Mouse (Mus musculus): ENCODE measurements around the gene Ak1. TPM values are rescaled to one million over a fixed set of nuclear protein-coding genes. Genes with fewer than 3 reads are reported as not detected.

Ak1 gene
- polyA plus RNA-seq, 1 experiment from 2014 or later = 31.7 TPM

DNA sequence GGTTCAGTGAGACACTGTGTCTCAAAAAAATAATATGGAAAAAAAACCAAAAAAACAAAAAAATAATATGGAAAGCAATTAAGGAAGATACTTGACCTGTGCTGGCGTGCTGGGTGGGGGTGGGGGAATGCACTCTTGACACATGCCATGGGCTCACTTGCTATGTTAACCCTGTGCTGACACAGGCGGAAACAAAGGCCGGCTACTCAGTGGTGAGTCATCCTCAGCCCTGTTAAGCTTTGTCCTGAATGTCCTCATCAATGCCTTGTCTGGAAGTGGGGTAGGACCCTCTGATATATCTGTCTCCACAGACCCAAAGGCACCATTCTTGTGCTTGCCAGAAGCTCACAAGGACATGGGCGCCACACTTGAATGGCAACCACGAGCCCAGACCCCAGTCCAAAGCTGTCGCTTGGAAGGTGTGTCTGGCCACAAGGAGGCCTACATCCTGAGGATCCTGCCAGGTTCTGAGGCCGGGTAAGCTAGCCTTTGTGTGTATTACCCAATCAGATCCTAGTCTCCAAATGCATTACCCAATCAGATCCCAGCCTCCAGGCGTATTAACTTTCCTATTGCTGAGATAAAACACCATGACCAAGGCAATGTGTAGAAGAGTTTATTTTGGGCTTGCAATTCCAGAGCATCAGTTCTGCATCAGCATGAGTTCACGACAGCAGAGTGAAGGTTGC lies 50.5 kb downstream of the Ak1 start:
- Histone ChIP-seq H3K27me3 (replicated peaks; ENCODE audit: insufficient read depth, low read length) (no peaks in the 10 kb centered on the region), H3K36me3 (ENCODE audit: insufficient read depth, low read length) (peaks cover 16% of the 10 kb centered on the region; the same call in 1 of the 2 replicates)
- ATAC-seq = no peak

GRCm38 (mm10) chr2:32673176-32673917 lies 51.8 kb downstream of the Ak1 start:
- H3K36me3 ChIP-seq (ENCODE audit: insufficient read depth, low read length) = peaks cover 22% of the 10 kb centered on the region; the same call in 1 of the 2 replicates
- TF ChIP-seq EP300 (IDR thresholded peaks at IDR 0.05) (no peak), CTCF (IDR thresholded peaks at IDR 0.05) (no peak)
- no peak overlapping the region for H3K27ac ChIP-seq (ENCODE audit: low read length)
- WGBS = 56% methylated on average over 16 of the region's 16 CpGs
- no peak overlapping the region for H3K4me2 ChIP-seq (replicated peaks; ENCODE audit: low read depth, low read length)
- no peaks in the 10 kb centered on the region for H3K9me3 ChIP-seq (ENCODE audit: low read length)
- DNase-seq (ENCODE audit: low spot score) (peak; percentile 91), ATAC-seq (peak; percentile 86)
- no peak overlapping the region for H3K9ac ChIP-seq (replicated peaks; ENCODE audit: low read depth)
- H3K4me1 ChIP-seq (ENCODE audit: insufficient read depth, low read depth, low read length) = no peaks in the 10 kb centered on the region
- H3K27me3 ChIP-seq (replicated peaks; ENCODE audit: insufficient read depth, low read length) = no peaks in the 10 kb centered on the region
- H3K4me3 ChIP-seq (ENCODE audit: low read depth, low read length) = no peak overlapping the region

More for the DNA sequence above, 50.5 kb downstream of the Ak1 start:
- H3K4me1 ChIP-seq (ENCODE audit: insufficient read depth, low read depth, low read length) = no peaks in the 10 kb centered on the region
- no peaks in the 10 kb centered on the region for H3K9me3 ChIP-seq (ENCODE audit: low read length)
- DNase-seq (ENCODE audit: low spot score) = no peak
- H3K9ac ChIP-seq (replicated peaks; ENCODE audit: low read depth) = no peak overlapping the region
- TF ChIP-seq EP300 (IDR thresholded peaks at IDR 0.05) = no peak
- TF ChIP-seq CTCF (IDR thresholded peaks at IDR 0.05) = no peak
- H3K4me3 ChIP-seq (ENCODE audit: low read depth, low read length) = no peak overlapping the region
- 68% methylated on average over 9 of the region's 9 CpGs for WGBS
- no peak overlapping the region for H3K27ac ChIP-seq (ENCODE audit: low read length)
- no peak overlapping the region for H3K4me2 ChIP-seq (replicated peaks; ENCODE audit: low read depth, low read length)

DNA sequence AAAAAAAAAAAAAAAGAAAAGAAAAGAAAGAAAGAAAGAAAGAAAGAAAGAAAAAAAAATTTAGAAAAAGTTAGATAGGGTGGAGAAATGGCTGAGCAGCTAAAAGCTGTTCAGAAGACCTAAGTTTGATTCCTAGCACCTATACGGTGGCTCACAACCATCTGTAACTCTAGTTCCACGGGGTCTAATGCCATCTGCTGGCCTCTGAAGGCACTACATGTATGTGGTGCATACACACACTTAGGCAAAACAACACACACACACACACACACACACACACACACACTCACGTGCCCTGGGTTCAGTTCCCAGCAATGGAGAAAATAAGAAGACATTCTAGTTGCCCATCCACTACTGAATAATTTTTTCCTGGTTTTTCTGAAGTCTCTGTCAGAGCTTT lies 55.3 kb downstream of the Ak1 start:
- 92% methylated on average over 3 of the region's 3 CpGs for WGBS
- no peak for ATAC-seq
- TF ChIP-seq CTCF (IDR thresholded peaks at IDR 0.05) = peak; percentile 45
- TF ChIP-seq EP300 (IDR thresholded peaks at IDR 0.05) = no peak
- Histone ChIP-seq H3K4me1 (ENCODE audit: insufficient read depth, low read depth, low read length) (no peaks in the 10 kb centered on the region), H3K4me3 (ENCODE audit: low read depth, low read length) (no peak overlapping the region), H3K36me3 (ENCODE audit: insufficient read depth, low read length) (peaks cover 26% of the 10 kb centered on the region), H3K9me3 (ENCODE audit: low read length) (no peaks in the 10 kb centered on the region), H3K4me2 (replicated peaks; ENCODE audit: low read depth, low read length) (no peak overlapping the region), H3K27me3 (replicated peaks; ENCODE audit: insufficient read depth, low read length) (no peaks in the 10 kb centered on the region), H3K9ac (replicated peaks; ENCODE audit: low read depth) (no peak overlapping the region), H3K27ac (ENCODE audit: low read length) (no peak overlapping the region)
- no peak for DNase-seq (ENCODE audit: low spot score)

DNA sequence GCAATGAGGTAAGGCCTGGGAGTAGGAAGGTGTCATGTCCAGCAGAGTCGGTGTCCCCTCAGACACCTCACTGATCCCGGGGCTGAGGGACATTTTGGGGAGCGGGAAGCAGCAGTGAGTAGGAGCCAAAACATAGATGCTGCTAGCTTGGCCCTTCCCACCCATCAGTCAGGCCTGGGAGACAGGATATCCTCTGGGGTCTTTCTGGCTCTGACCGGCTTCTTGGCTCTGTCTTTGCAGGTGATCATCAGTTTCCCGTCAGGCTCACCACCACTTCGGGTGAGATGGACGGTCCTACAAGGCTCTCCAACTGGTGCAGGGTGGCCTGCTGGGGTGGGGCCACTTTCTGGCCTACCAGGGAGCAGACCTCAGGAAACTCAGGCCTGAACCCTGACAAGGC lies 56.1 kb downstream of the Ak1 start:
- 69% methylated on average over 7 of the region's 7 CpGs for WGBS
- H3K9ac ChIP-seq (replicated peaks; ENCODE audit: low read depth) = no peak overlapping the region
- peaks cover 28% of the 10 kb centered on the region for H3K36me3 ChIP-seq (ENCODE audit: insufficient read depth, low read length)
- H3K9me3 ChIP-seq (ENCODE audit: low read length) = no peaks in the 10 kb centered on the region
- no peak overlapping the region for H3K4me3 ChIP-seq (ENCODE audit: low read depth, low read length)
- H3K4me1 ChIP-seq (ENCODE audit: insufficient read depth, low read depth, low read length) = no peaks in the 10 kb centered on the region
- H3K4me2 ChIP-seq (replicated peaks; ENCODE audit: low read depth, low read length) = no peak overlapping the region
- DNase-seq (ENCODE audit: low spot score) (no peak), ATAC-seq (no peak)
- H3K27me3 ChIP-seq (replicated peaks; ENCODE audit: insufficient read depth, low read length) = no peaks in the 10 kb centered on the region
- no peak for TF ChIP-seq CTCF (IDR thresholded peaks at IDR 0.05)
- TF ChIP-seq EP300 (IDR thresholded peaks at IDR 0.05) = no peak
- no peak overlapping the region for H3K27ac ChIP-seq (ENCODE audit: low read length)

- H3K4me3 ChIP-seq (ENCODE audit: low read depth, low read length) = no peak overlapping the region
- H3K4me2 ChIP-seq (replicated peaks; ENCODE audit: low read depth, low read length) = no peak overlapping the region
- no peak overlapping the region for H3K27ac ChIP-seq (ENCODE audit: low read length)
- no peak for TF ChIP-seq EP300 (IDR thresholded peaks at IDR 0.05)
- TF ChIP-seq CTCF (IDR thresholded peaks at IDR 0.05) = no peak
- H3K36me3 ChIP-seq (ENCODE audit: insufficient read depth, low read length) = peaks cover 21% of the 10 kb centered on the region
- WGBS = 31% methylated on average over 7 of the region's 7 CpGs
- H3K27me3 ChIP-seq (replicated peaks; ENCODE audit: insufficient read depth, low read length) = no peaks in the 10 kb centered on the region
- ATAC-seq (peak; percentile 66), DNase-seq (ENCODE audit: low spot score) (peak; percentile 44)
- no peaks in the 10 kb centered on the region for H3K9me3 ChIP-seq (ENCODE audit: low read length)
- no peaks in the 10 kb centered on the region for H3K4me1 ChIP-seq (ENCODE audit: insufficient read depth, low read depth, low read length)
- H3K9ac ChIP-seq (replicated peaks; ENCODE audit: low read depth) = no peak overlapping the region
These were observed 58.5 kb downstream of the Ak1 start for GRCm38 (mm10) chr2:32680051-32680451.

GRCm38 (mm10) chr2:32680961-32681650 lies 59.5 kb downstream of the Ak1 start:
- 87% methylated on average over 19 of the region's 19 CpGs for WGBS
- Histone ChIP-seq H3K9me3 (ENCODE audit: low read length) (no peaks in the 10 kb centered on the region), H3K36me3 (ENCODE audit: insufficient read depth, low read length) (peaks cover 11% of the 10 kb centered on the region), H3K9ac (replicated peaks; ENCODE audit: low read depth) (no peak overlapping the region), H3K4me1 (ENCODE audit: insufficient read depth, low read depth, low read length) (no peaks in the 10 kb centered on the region), H3K4me3 (ENCODE audit: low read depth, low read length) (no peak overlapping the region), H3K27ac (ENCODE audit: low read length) (no peak overlapping the region), H3K4me2 (replicated peaks; ENCODE audit: low read depth, low read length) (no peak overlapping the region), H3K27me3 (replicated peaks; ENCODE audit: insufficient read depth, low read length) (no peaks in the 10 kb centered on the region)
- ATAC-seq (no peak), DNase-seq (ENCODE audit: low spot score) (no peak)
- no peak for TF ChIP-seq EP300 (IDR thresholded peaks at IDR 0.05)
- no peak for TF ChIP-seq CTCF (IDR thresholded peaks at IDR 0.05)
